Mouse (Mus musculus): Measurements from ENCODE around the gene Trub1.

Gene Trub1

DNA sequence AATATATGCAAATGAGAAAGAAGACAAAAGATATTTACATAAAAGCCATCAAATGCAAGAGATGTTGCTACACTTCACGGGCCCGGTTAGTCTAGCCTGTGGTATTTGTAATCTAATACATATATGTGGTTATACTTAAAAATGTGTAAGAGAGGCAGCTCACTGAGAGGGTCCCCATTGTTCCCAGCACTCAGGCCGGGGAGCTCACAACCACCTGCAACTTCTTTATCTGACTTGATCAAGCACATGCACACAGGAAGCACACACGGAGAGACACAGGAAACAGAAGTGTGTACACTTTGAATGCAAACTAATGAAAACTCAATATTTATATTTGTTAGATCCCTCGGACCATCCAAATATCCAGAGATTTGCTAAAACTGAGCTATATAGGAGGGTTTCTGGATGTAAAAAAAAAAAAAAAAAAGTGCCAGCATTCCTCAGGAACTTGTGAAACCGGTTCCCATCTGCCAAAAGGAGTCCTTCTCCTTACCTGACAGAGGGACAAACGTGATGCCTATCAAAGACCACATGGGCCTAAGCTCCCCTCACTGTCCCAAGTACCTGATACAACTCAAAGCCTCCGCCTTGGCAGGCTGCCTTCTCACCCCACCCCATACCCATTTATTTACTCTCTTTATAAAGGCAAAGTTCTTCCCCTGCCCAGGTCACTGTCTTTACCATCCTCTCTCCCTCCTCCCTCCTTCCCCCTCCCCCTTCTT is 9.6 kb upstream of the Trub1 start:
- no peak for DNase-seq

DNA sequence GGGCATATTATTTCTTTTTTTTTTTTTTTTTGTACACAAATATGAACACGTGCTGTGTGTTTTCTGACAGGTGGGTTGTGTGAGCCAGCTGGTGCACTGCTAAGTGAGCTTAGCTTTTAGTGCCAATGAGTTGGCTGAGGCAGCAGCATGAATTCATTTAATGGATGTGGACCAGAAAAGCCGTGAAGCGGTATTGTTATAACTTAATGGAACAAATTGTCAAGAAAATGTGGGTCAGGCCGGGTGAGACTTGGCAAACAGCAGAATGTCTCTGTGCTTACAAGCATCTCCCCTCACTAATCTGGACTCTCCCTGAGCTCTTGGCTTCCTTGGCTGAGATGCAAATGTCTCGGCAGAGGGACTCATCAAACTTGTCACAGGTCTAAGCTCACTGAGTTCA is 7.7 kb upstream of the Trub1 start:
- no peak for DNase-seq

DNA sequence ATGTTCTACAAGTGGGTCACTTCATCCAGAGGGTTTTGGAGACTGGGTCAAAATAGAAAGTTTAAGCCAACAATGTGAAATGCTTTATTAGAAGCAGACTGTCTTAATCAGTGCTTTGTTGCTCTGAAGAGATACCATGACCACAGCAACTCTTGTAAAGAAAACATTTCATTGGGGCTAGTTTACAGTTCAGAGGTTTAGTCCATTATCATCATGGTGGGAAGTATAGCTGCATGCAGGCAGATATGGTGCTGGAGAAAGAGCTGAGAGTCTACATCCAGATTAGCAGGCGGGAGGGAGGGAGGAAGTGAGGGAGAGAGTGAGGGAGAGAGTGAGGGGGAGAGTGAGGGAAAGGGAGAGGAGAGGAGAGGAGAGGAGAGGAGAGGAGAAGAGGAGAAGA is 1.9 kb upstream of the Trub1 start:
- no peak for DNase-seq

DNA sequence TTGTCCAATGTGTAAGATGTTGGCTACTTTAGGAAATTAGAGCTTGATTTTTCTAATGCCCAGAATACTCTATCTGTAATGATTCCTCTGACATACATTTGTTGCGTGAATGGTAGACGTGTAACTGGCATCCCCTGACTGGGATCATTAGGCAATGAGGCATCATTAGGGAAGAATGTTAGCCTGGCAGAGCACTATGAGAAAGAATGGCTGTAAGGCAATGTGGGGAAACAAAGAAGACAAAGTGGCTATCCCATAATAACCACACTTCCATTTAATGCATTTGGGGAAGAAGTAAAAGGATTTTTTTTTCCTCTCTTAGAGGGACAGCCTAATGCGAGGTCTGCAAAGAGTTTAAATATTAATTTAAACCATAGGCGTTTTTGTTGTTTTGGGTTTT is 950 bp upstream of the Trub1 start:
- DNase-seq, result no peak

DNA sequence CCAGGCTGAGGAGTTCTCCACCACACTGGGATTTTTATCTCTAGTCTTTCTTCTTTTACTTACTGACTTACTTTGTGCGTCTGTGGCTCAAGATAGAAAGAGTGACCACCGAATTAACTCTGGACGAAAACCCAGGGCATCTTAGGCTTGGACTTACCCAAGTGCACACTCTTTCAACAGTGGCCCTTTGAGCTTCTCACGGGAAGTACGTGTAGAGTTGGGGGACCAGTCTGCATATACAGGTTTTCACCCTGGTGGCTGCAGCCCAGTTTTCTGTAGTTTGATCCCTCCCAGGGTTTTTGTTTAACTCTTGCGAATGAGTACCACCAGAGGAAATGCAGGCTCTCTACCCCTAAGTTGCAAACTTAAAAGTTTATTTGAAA is 497 bp downstream of the Trub1 start:
- DNase-seq, result no peak

DNA sequence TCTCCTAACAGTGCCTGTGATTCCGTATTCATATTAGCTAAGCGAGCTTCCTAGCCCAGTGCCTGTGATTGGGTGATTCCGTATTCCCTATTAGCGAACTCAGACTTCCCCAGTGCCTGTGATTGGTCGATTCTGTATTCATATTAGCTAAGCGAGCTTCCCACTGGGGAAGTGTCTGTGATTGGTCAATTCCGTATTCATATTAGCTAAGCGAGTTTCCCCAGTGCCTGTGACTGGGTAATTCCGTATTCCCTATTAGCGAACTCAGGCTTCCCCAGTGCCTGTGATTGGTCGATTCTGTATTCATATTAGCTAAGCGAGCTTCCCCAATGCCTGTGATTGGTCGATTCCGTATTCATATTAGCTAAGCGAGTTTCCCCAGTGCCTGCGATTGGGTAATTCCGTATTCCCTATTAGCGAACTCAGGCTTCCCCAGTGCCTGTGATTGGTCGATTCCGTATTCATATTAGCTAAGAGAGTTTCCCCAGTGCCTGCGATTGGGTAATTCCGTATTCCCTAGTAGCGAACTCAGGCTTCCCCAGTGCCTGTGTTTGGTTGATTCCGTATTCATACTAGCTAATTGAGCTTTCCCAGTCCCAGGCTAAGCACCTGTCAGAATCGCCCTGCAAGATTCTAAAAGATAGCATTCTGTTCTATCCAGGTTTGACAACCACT is 2.7 kb downstream of the Trub1 start:
- no peak for DNase-seq

DNA sequence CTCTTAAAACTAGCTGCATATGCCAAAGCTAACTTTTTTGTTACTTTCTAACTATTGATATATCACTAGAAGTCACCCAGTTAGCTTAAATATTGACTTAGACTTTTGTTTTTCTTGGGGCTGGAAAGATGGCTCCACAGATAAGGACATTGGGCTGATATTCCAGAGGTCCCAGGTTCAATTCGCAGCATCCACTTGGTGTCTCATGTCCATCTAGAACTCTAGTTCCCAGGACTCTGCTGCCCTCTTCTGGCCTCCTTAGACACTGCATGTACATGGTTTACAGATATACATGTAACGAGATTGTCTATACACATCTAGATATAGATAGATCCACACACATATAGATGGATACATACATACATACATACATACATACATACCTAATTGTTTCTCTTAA is 4.4 kb downstream of the Trub1 start:
- peak; percentile 24 to 74 for DNase-seq

DNA sequence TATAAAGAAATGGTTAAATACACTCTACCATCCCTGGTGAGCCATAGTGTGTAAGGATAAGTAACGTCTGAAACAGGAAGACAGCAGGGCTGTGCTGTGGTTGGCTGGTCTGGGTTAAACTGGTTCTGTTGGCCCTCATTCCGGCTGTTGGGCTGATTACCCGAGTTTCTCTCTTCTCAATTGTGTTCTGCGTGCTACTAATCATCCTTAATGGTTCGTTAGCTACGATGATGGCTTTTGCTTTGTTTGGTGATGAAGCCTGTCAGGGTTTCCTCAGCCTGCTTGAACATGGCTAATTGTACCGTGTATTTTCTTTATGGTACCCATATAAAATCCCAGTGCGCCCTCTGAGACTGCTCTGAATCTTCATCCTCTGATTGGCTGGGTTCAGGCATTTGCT is 11.0 kb downstream of the Trub1 start:
- no peak for DNase-seq

DNA sequence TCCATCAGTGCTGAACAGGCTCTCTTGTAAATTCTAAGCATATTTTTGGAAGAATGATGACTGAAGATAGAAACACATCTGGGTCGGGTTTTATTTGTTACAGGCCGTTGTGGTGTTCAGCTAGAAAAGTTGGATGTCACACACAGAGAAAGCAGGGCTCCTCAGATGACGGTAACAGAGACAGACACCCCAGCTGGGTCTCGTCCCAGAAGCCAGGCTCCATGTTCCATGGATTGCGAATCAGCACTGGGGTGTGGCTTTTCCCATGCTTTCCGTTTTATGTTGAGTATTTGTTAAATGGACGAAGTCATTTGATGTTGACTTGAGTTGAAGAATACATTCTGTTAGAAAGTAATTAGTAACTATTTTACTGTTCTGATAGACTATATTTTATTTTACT is 13.0 kb downstream of the Trub1 start:
- no peak for DNase-seq

DNA sequence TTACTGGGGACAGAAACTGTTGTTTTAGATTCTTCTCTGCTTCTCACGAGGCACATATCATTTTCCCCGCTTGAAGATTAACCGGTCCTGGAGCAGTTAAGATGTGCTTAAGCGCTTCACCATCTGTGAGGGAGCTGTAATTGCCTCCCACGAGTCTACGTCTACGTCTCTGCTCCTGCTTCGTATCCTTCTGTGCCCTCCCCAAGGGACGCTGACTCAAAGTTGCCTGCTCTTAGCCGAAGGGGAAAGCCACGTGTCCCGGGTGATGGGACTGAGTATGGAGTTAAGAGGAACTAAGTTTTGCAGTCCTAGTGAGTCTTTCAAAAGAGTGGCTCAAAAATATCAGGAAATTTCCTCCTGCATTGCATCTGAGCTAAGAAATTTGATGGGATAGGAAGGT is 18.3 kb downstream of the Trub1 start:
- no peak for DNase-seq

DNA sequence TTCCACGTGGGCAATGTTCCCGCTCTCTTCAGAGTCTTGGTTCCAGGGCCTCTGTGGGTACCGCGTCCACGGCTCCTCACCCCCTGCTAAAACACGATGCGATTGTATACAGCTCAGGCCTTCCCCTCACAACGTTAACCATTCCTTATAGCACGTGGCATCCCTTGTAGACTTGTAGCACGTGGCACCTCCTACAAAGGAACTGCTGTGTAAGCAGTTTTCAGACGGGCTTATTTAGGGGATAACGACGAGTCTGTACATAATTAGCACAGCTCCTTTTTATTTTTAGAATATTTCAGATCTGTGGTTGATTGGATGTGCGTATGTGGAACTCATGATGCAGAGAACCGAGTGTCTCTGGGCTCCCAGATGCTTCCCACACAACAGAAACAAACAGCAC is 19.5 kb downstream of the Trub1 start:
- no peak for DNase-seq

DNA sequence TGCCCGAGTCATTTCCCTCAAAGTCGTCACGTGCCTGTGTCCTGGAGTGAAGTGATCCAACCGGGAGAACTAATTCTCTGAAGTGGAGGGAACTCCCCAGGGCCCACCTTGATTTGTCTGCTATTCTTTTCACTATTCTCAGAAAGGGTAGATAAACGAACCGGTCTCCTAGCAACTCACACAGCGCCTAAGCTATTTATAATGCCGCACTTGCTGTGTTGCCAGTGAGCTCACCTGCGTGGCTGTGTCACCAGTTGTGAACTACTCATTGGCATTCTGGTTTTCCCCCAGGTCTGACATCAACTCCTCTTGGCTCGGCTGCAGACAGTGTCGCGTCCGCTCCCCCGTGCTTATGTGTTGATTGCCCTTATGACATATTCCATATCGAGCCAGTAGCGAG is 20.6 kb downstream of the Trub1 start:
- no peak for DNase-seq

DNA sequence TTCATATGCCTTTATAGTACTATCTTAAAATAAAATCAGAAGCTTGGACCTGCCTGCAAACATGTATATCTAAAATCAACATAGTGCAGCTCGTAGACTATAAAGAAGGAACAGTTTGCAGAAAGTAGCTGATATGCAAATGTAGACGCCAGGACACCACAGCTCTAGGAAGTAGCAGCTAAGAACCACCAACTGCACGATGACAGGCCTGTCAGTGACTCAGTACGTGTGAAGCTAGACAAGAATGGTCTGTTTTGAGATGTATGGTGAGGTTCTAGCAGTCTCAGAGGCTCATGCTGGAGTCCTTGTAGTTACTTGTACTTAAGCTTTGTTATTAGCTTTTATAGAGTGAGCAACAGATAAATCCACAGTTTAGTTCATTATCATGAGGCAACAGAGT is 22.6 kb downstream of the Trub1 start:
- no peak for DNase-seq

DNA sequence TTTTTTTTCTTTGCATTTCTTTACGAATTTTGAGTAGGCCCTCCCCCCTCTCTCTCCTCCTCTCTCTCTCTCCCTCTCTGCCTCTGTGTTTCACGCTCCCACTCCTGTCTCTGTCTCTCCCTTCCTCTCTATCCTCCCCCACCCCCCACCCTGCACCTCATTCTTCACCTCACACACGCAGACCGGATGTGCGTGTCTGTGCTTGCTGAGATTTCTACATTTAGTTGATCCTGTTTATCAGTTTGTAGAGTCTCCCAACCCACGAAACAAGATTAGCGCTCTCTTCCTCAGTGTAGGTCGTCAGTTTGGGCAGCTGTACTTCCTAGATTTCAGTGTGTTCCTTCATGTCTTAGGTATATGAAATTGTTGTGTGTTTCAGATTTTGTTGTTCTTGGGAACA is 24.6 kb downstream of the Trub1 start:
- no peak for DNase-seq

DNA sequence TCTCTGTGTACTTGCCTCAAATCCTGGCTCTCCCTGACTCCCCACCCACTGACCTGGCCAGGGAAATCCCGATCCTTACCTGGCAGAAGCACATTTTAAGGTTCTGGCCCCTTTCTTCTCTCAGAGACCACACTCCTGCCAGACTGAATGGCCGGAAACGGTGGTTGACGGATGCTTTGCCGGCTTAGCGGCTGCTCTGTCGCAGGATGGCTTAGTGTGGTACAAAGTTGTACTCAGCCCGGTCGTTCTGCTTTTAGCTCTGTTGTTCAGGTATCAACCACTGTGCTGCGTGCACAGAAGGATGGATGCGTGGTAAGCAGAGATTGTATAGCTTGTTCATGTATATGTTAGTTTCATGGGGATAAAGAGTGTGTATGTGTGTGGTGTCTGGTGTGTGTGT is 25.3 kb downstream of the Trub1 start:
- no peak for DNase-seq

DNA sequence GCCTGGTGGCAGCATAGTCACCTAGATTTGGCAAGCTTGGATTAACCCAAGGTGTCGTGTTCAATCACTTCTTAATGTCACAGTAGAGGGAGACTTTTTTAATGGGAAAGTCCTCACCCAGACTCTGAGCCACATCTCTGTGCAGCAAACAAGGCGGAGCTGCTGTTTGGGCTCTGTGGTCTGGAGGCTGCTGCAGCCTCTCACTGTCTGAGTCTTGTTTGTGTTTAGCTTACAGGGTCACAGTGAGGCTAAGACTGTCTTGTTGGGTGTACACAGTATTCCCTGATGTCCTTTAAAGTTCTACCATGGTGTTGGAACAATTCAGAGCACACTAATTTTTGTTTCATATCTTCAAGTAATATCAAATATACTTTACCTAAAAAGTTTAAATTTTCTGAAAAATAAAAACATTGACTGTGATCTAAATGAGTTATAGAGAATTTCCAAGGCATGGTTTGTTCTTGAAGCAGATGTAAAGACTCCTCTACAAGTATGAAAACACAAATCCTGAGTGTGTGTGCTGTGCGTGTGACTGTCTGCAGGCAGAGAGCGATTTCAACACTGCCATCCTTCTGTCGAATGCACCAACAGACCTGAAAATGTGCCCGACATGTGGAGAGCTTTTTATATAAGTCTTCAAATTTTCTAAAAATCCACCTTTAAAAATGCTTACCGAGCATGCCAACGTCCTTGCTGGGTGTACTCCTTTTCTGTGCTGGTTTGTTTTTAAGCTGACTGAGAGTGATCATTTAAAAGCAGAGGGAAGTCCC is 27.4 kb downstream of the Trub1 start:
- DNase-seq, result no peak

DNA sequence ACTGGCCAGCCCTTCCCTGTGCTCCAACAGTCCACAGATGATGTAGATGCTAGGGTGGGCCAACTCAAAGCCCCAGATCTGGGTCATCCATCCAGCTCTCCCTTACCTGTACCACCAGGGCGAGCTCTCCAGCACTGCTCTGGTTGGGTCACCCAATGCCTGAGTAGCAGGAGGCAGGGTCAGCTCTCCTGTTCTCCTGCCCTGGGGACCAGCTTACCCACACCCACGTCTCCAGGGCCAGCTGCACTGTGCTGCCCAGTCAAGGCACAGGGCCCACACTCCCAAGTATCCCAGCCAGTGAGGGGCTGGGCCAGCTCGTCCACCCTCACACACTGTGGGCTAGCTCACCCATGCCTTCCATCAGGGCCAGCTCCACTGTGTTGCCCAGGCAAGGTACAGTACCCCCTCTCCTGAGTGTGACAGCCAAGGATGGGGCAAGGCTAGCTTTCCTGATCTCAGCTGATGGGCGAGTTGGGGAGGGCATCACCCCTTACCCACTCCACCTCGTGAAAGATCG is 29.1 kb downstream of the Trub1 start:
- no peak for DNase-seq

DNA sequence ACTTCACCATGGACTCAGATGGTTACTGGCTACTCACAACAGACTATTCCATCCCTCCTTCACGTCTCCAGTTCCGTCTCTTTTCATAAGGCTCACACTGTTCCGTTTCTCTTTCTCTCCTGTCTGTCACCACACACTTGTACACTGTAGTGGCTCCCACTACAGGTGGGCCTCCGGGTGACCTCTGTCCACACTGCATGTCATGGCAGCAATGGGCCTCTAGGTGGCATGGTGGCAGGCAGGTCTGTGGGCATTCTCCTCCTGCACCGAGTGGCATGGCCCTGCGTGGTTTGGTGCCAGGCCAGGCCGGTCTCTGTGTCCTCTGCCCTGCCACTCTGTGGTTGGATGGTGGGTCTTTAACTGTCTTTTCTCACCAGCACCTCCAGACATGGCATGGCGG is 30.1 kb downstream of the Trub1 start:
- DNase-seq, result peak; percentile 31 to 71

DNA sequence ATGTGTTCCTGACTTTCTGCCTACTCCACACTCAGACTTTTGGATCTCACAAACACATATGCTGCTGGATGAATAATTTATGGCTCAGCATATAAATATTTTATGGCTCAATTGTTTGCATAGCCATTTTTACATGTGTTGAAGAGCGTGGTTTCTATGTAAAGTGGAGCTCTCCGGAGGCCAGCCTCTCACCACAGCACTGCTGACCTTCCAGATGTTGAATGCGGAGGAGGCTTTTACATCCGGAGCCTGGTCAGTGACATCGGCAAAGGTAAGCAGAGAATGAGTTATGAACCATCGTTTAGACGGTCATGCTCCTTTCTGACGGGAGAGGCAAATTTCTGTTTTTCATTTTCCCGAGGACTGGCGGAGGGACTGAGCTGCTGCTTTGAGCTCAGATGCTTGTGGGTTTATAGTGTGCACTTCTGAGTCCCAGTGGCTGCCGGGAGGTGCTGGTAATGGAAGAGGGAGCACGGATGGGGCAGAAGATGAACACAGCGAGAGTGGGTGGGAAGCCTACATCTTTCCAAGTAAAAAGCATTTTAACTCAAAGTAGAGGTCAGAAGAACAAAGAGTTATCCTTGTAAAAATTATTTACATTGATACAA is 34.4 kb downstream of the Trub1 start:
- no peak for DNase-seq

DNA sequence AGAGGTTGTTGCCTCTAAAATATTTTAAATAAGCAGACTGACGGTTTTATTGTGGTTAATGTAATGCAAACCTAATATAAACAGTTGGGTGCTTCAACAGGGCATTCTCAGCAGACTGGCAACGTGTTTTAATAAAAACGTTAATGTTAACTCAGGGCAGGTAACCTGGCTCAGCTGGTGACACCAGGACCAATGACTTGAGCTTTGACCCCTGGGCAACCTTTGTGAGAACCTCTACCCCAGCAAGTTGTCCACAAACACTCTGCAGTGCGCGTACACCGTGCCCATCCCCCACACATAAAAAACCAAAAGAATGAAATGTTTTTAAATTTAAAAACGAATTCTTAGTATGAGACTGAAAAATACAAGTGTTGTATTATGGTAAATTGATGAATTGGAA is 36.8 kb downstream of the Trub1 start:
- DNase-seq, result peak in 1 of 2 experiments; percentile 27

DNA sequence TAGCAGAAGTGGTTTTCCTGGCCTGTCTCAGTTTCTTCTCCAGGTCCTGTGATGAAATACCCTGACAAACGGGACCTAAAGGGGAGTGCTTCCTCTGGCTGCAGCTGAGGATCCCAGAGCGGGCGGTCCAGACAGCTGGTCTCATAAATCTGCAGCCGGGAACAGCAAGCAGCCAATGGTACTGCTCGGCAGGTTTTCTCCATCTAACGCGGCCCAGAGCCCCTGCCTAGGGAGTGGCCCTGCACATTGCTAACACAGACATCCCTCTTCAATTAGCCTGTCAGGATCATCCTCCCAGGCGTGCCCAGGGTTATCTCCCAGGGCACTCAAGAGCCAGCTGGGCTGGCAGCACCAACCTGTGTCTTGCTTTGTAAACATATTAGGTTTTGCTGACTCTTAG is 38.3 kb downstream of the Trub1 start:
- no peak for DNase-seq

DNA sequence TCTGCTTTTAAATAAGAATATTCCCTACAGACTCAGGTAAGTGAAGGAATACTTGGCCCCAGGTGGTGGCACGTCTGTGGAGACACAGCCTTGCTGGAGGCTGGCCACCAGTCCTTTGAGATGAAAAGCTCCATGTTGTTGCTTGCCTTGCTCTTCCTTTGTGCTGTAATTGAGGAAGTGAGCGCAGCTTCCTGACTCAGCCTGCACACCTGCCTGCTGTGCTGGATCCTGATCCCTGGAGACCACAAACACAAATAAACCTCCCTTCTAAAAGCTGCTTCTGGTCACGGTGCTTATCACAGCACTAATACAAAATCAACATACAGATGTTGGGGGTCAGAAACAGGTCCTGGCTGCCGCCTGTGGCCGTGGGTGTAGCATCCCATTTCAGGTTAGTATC is 41.3 kb downstream of the Trub1 start:
- DNase-seq, result no peak

DNA sequence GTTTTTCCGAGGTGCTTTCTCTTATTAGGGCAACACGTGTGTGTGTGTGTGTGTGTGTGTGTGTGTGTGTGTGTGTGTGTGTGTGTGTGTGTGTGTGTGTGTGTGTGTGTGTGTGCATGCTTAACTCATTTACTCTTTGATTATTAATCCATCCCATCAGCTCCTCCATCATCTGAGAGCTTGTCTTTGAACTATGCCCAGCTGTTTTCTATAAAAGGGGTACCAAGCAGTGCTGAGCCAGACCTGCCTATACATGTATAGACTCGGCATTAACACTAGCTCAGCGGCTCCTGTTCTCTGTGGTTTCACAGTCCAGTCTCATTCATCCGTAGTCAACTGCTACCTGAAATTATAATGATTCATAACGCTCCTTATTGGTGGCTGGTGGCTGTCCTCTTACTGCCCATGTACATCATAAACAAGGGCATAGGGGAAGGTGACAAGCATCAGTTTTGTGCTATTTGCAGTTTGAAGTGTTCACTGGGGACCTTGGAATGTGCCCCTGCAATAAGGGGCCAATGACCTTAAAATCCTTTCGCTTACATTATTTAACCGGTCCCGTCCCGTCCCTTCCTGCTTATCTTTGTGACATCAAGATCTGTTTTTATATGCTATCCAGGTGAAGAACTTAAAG is 45.5 kb downstream of the Trub1 start:
- no peak for DNase-seq
